Mouse (Mus musculus) NIH3T3 (cell line): ENCODE results near the gene Fbxl14.

Experiments used
- DNase-seq: peaks from one replicate; pipeline ENCODE4 v3.0.0-alpha.2; 2012; ENCODE audit warnings: low read depth

Gene Fbxl14

GRCm38 (mm10) chr6:119479343-119479875 is at the start of gene Fbxl14:
Gene Fbxl14, plus strand, starts transcription at chr6:119479668.
- no peak for DNase-seq

GRCm38 (mm10) chr6:119430508-119430907 is 49.0 kb upstream of the Fbxl14 start:
- peak; percentile 92 for DNase-seq

GRCm38 (mm10) chr6:119431751-119432324 is 47.6 kb upstream of the Fbxl14 start:
- peak; percentile 22 for DNase-seq

- no peak for DNase-seq
Measured at GRCm38 (mm10) chr6:119434394-119434793, 45.1 kb upstream of the Fbxl14 start.

GRCm38 (mm10) chr6:119437894-119438761 is 41.3 kb upstream of the Fbxl14 start:
- no peak for DNase-seq

- DNase-seq = peak; percentile 23
Measured at GRCm38 (mm10) chr6:119442729-119443128, 36.7 kb upstream of the Fbxl14 start.

GRCm38 (mm10) chr6:119443742-119444645 is 35.5 kb upstream of the Fbxl14 start:
- peak; percentile 92 for DNase-seq

- DNase-seq = peak; percentile 56
Measured at GRCm38 (mm10) chr6:119445671-119446607, 33.5 kb upstream of the Fbxl14 start.

- no peak for DNase-seq
Measured at GRCm38 (mm10) chr6:119448321-119449059, 31.0 kb upstream of the Fbxl14 start.

GRCm38 (mm10) chr6:119449060-119449499 is 30.4 kb upstream of the Fbxl14 start:
- peak; percentile 39 for DNase-seq

GRCm38 (mm10) chr6:119450965-119451943 is 28.2 kb upstream of the Fbxl14 start:
- DNase-seq = peak; percentile 27

- DNase-seq = peak; percentile 36
Measured at GRCm38 (mm10) chr6:119451981-119452499, 27.4 kb upstream of the Fbxl14 start.

GRCm38 (mm10) chr6:119458166-119458565 is 21.3 kb upstream of the Fbxl14 start:
- no peak for DNase-seq

- DNase-seq = no peak
Measured at GRCm38 (mm10) chr6:119459041-119459440, 20.4 kb upstream of the Fbxl14 start.

GRCm38 (mm10) chr6:119460391-119460790 is 19.1 kb upstream of the Fbxl14 start:
- no peak for DNase-seq

GRCm38 (mm10) chr6:119466161-119466560 is 13.3 kb upstream of the Fbxl14 start:
- DNase-seq = no peak

GRCm38 (mm10) chr6:119466921-119467784 is 12.3 kb upstream of the Fbxl14 start:
- DNase-seq = peak; percentile 75

GRCm38 (mm10) chr6:119467785-119468059 is 11.7 kb upstream of the Fbxl14 start:
- peak; percentile 68 for DNase-seq
